Mouse (Mus musculus) G1E-ER4 (cell line): ENCODE results near the gene Zfp652. TPM values are rescaled to one million over a fixed set of nuclear protein-coding genes. Genes with fewer than 3 reads are reported as not detected.

Experiments used
- GATA1 ChIP-seq: IDR thresholded peaks from one replicate; pipeline ENCODE4 v1.8.0; 2012; ENCODE audit warnings: low read length, inconsistent platforms
- polyA plus RNA-seq: library from polyadenylated mRNA; stranded (reverse); fragments of >175 nt; gene quantifications from 2 replicates; pipeline ENCODE4 v1.2.3, GENCODE M21; 2012

Gene Zfp652
- polyA plus RNA-seq, 1 experiment = 140 TPM

GRCm38 (mm10) chr11:95869918-95870470, 157.5 kb downstream of the Zfp652 start:
- no peak for TF ChIP-seq GATA1

GRCm38 (mm10) chr11:95875804-95876203, 163.3 kb downstream of the Zfp652 start:
- TF ChIP-seq GATA1 = no peak

- no peak for TF ChIP-seq GATA1
Measured at GRCm38 (mm10) chr11:95876296-95876695, 163.8 kb downstream of the Zfp652 start.

Other genes starting within 250 kb of the Zfp652 start
- gene Nxph3, start 198.1 kb upstream of the Zfp652 start, polyA plus RNA-seq = not detected in 2 replicates
- not detected in 2 replicates for gene Ngfr, start 124.9 kb upstream of the Zfp652 start, polyA plus RNA-seq
- 43.0 and 51.4 TPM in 2 replicates for gene Phb, start 45.7 kb upstream of the Zfp652 start, polyA plus RNA-seq
- gene B130006D01Rik, start 10.9 kb downstream of the Zfp652 start, polyA plus RNA-seq = not detected in 2 replicates
- 269 and 284 TPM in 2 replicates for gene Phospho1, start 111.8 kb downstream of the Zfp652 start, polyA plus RNA-seq
- 6.5 and 9.5 TPM in 2 replicates for gene Gngt2, start 124.5 kb downstream of the Zfp652 start, polyA plus RNA-seq
- 34.0 and 39.2 TPM in 2 replicates for gene Abi3, start 129.8 kb downstream of the Zfp652 start, polyA plus RNA-seq
- gene B4galnt2, start 202.2 kb downstream of the Zfp652 start, polyA plus RNA-seq = not detected in 2 replicates